Mouse (Mus musculus): ENCODE data around the gene Thsd4.

Gene Thsd4

GRCm38 (mm10) chr9:60521806-60522264 is at the start of gene Thsd4:
Gene Thsd4, minus strand, starts transcription at chr9:60522046.
- DNase-seq (ENCODE audit: low read depth, low spot score): no peak

GRCm38 (mm10) chr9:60571041-60571440 is 49.2 kb upstream of the Thsd4 start:
- DNase-seq (ENCODE audit: low read depth, low spot score): no peak

- DNase-seq (ENCODE audit: low read depth, low spot score): no peak
These were observed 47.5 kb upstream of the Thsd4 start for GRCm38 (mm10) chr9:60569366-60569765.

GRCm38 (mm10) chr9:60563809-60564208 is 42.0 kb upstream of the Thsd4 start:
- no peak for DNase-seq (ENCODE audit: low read depth, low spot score)

- peak; percentile 41 for DNase-seq (ENCODE audit: low read depth, low spot score)
These were observed 40.9 kb upstream of the Thsd4 start for GRCm38 (mm10) chr9:60562443-60563371.

- no peak for DNase-seq (ENCODE audit: low read depth, low spot score)
These were observed 39.9 kb upstream of the Thsd4 start for GRCm38 (mm10) chr9:60561641-60562289.

GRCm38 (mm10) chr9:60558507-60558906 is 36.7 kb upstream of the Thsd4 start:
- DNase-seq (ENCODE audit: low read depth, low spot score): no peak

- peak; percentile 33 for DNase-seq (ENCODE audit: low read depth, low spot score)
These were observed 29.4 kb upstream of the Thsd4 start for GRCm38 (mm10) chr9:60551238-60551637.

- DNase-seq (ENCODE audit: low read depth, low spot score): peak; percentile 68
These were observed 26.3 kb upstream of the Thsd4 start for GRCm38 (mm10) chr9:60548182-60548581.

GRCm38 (mm10) chr9:60546169-60546568 is 24.3 kb upstream of the Thsd4 start:
- no peak for DNase-seq (ENCODE audit: low read depth, low spot score)

- no peak for DNase-seq (ENCODE audit: low read depth, low spot score)
These were observed 23.7 kb upstream of the Thsd4 start for GRCm38 (mm10) chr9:60545361-60546096.

GRCm38 (mm10) chr9:60543422-60544015 is 21.7 kb upstream of the Thsd4 start:
- no peak for DNase-seq (ENCODE audit: low read depth, low spot score)

GRCm38 (mm10) chr9:60530310-60530709 is 8.5 kb upstream of the Thsd4 start:
- no peak for DNase-seq (ENCODE audit: low read depth, low spot score)

- DNase-seq (ENCODE audit: low read depth, low spot score): no peak
These were observed 7.8 kb upstream of the Thsd4 start for GRCm38 (mm10) chr9:60529348-60530243.

GRCm38 (mm10) chr9:60528269-60528668 is 6.4 kb upstream of the Thsd4 start:
- DNase-seq (ENCODE audit: low read depth, low spot score): peak; percentile 80

- peak; percentile 54 for DNase-seq (ENCODE audit: low read depth, low spot score)
These were observed 6.0 kb upstream of the Thsd4 start for GRCm38 (mm10) chr9:60527836-60528235.

GRCm38 (mm10) chr9:60527051-60527450 is 5.2 kb upstream of the Thsd4 start:
- DNase-seq (ENCODE audit: low read depth, low spot score): peak; percentile 61

- DNase-seq (ENCODE audit: low read depth, low spot score): no peak
These were observed 4.3 kb upstream of the Thsd4 start for GRCm38 (mm10) chr9:60526195-60526594.

GRCm38 (mm10) chr9:60521143-60521542 is 703 bp downstream of the Thsd4 start:
- no peak for DNase-seq (ENCODE audit: low read depth, low spot score)

- DNase-seq (ENCODE audit: low read depth, low spot score): no peak
These were observed 2.2 kb downstream of the Thsd4 start for GRCm38 (mm10) chr9:60519601-60520000.

GRCm38 (mm10) chr9:60518216-60518615 is 3.6 kb downstream of the Thsd4 start:
- peak; percentile 36 for DNase-seq (ENCODE audit: low read depth, low spot score)
